Mouse (Mus musculus) liver, adult 2 months (tissue): ENCODE measurements at regions not wholly inside any gene's neighbourhood (a gene's known extent, or its start where the extent isn't known, plus 50 kb on each side); places are given as distances from the start of the nearest gene placed in this dataset.

ENCODE experiments used
- DNase-seq: peaks from one replicate; pipeline ENCODE4 v3.0.0-alpha.2; 2011; ENCODE audit warnings: low read depth, low spot score; ENCODE audit errors: extremely low read depth
- H3K27ac ChIP-seq: fragments of 200-500 bp; replicated peaks from 2 replicates; pipeline ENCODE4 v1.5.1; 2012; ENCODE audit warnings: low read depth, mild to moderate bottlenecking, control low read depth, inconsistent platforms, low read length; ENCODE audit not compliant: insufficient read depth
- H3K27me3 ChIP-seq: fragments of 200-500 bp; 2 replicates; pipeline ENCODE4 v1.6.1; 2012; ENCODE audit warnings: mild to moderate bottlenecking, moderate library complexity, low read length, inconsistent platforms; ENCODE audit not compliant: control insufficient read depth, insufficient read depth
- H3K36me3 ChIP-seq: fragments of 200-500 bp; 2 replicates; pipeline ENCODE4 v1.6.1; 2012; ENCODE audit warnings: low read length, inconsistent platforms; ENCODE audit not compliant: control insufficient read depth, insufficient read depth
- H3K4me1 ChIP-seq: fragments of 200-500 bp; 2 replicates; pipeline ENCODE4 v1.6.1; 2011; ENCODE audit warnings: low read length; ENCODE audit not compliant: control insufficient read depth, insufficient read depth
- H3K4me3 ChIP-seq: fragments of 200-500 bp; 2 replicates; pipeline ENCODE4 v1.5.1; 2011; ENCODE audit warnings: low read depth, mild to moderate bottlenecking, control low read depth, low read length, moderate library complexity; ENCODE audit not compliant: insufficient read depth
- H3K79me2 ChIP-seq: fragments of 200-500 bp; 2 replicates; pipeline ENCODE4 v1.6.1; 2012; ENCODE audit warnings: inconsistent platforms, mild to moderate bottlenecking, low read length, moderate library complexity; ENCODE audit not compliant: control insufficient read depth, insufficient read depth
- H3K9ac ChIP-seq: fragments of 200-500 bp; 2 replicates; pipeline ENCODE4 v1.6.1; 2012; ENCODE audit warnings: low read depth, mild to moderate bottlenecking, control low read depth, inconsistent platforms, low read length
- CTCF ChIP-seq: fragments of 200-500 bp; IDR thresholded peaks from 2 replicates; pipeline ENCODE4 v1.5.1; 2011; ENCODE audit warnings: low read depth, low read length, control low read depth
- POLR2A ChIP-seq: fragments of 200-500 bp; IDR thresholded peaks from 2 replicates; pipeline ENCODE4 v1.6.1; 2011; ENCODE audit warnings: low read length, control low read depth; ENCODE audit not compliant: insufficient read depth; ENCODE audit errors: extremely low read depth
- WGBS: fragments of 180-500 bp; shearing (Covaris S2); methylation state at CpG from one replicate; pipeline ENCODE4 v1.1.7; 2018; 5-methylcytosine and 5-hydroxymethylcytosine counted together

DNA sequence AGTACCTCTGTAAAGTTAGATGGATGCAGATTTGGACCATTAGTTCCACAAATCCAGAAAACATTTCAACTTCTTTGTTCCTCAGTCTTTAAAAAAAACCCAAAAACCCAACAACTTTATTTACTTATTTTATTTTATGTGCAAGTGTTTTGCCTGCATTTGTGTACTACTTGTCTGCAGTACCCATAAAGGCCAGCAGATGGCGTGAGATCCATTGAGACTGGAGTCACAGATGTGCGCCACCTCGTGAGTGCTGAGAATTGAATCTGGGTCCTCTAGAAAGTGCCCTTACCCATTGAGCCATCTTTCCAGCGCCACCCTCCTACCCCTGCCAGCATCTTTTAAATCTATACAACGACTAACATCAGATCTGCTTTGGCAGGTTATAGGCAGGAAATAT is 53.0 kb downstream of the Gm12689 start:
- no peak overlapping the region for H3K27ac ChIP-seq
- no peak for DNase-seq
- no peak overlapping the region for H3K4me3 ChIP-seq
- H3K4me1 ChIP-seq = no peaks in the 10 kb centered on the region
- no peak overlapping the region for H3K9ac ChIP-seq
- TF ChIP-seq CTCF = peak; percentile 16; the same call in 1 of the 2 replicates
- TF ChIP-seq POLR2A = no peak
- H3K27me3 ChIP-seq = no peaks in the 10 kb centered on the region
- no peaks in the 10 kb centered on the region for H3K36me3 ChIP-seq
- H3K79me2 ChIP-seq = no peaks in the 10 kb centered on the region
- WGBS = 66% methylated on average over 5 of the region's 5 CpGs

GRCm38 (mm10) chr4:99353122-99353774 is 57.5 kb downstream of the Gm12689 start:
- Histone ChIP-seq H3K27ac (no peak overlapping the region), H3K36me3 (no peaks in the 10 kb centered on the region), H3K4me3 (no peak overlapping the region), H3K27me3 (no peaks in the 10 kb centered on the region), H3K9ac (no peak overlapping the region), H3K4me1 (no peaks in the 10 kb centered on the region), H3K79me2 (no peaks in the 10 kb centered on the region)
- WGBS = 66% methylated on average over 8 of the region's 8 CpGs
- DNase-seq = no peak
- TF ChIP-seq CTCF (no peak), POLR2A (no peak)

- Histone ChIP-seq H3K9ac (no peak overlapping the region), H3K79me2 (no peaks in the 10 kb centered on the region), H3K4me3 (no peak overlapping the region), H3K36me3 (no peaks in the 10 kb centered on the region), H3K27me3 (no peaks in the 10 kb centered on the region), H3K4me1 (no peaks in the 10 kb centered on the region), H3K27ac (no peak overlapping the region)
- WGBS = 77% methylated on average over 17 of the region's 17 CpGs
- TF ChIP-seq CTCF (no peak), POLR2A (no peak)
- DNase-seq = no peak
These were observed 58.5 kb downstream of the Gm12689 start for GRCm38 (mm10) chr4:99354241-99354640.

DNA sequence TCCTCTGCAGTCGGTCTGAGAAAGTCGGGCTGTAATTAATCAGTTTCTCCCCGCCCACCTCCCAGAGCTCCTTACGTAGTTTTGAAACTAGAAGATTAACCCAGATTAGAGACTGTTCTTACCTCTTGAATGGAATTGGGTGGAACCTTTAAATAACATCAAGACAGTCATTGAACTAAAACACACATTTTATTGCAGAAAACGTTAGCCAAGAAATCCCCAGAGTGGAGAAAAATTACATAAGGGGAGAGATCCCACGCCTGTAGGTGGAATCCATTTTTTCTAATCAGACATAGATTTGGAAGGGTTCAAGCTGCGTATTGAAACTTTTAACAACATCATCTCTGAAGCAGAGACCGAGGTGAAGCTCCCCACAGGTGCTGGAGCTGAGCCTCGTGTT is 59.1 kb downstream of the Gm12689 start:
- 72% methylated on average over 9 of the region's 9 CpGs for WGBS
- TF ChIP-seq POLR2A (no peak), CTCF (no peak)
- no peaks in the 10 kb centered on the region for H3K36me3 ChIP-seq
- no peak overlapping the region for H3K4me3 ChIP-seq
- no peak overlapping the region for H3K27ac ChIP-seq
- DNase-seq = no peak
- H3K4me1 ChIP-seq = no peaks in the 10 kb centered on the region
- H3K79me2 ChIP-seq = no peaks in the 10 kb centered on the region
- H3K9ac ChIP-seq = no peak overlapping the region
- no peaks in the 10 kb centered on the region for H3K27me3 ChIP-seq

GRCm38 (mm10) chr4:99368036-99368435 is 72.3 kb downstream of the Gm12689 start:
- no peak overlapping the region for H3K4me3 ChIP-seq
- H3K79me2 ChIP-seq = no peaks in the 10 kb centered on the region
- no peak for TF ChIP-seq CTCF
- no peak for TF ChIP-seq POLR2A
- no peaks in the 10 kb centered on the region for H3K4me1 ChIP-seq
- DNase-seq = peak; percentile 44
- 85% methylated on average over 9 of the region's 9 CpGs for WGBS
- H3K9ac ChIP-seq = no peak overlapping the region
- no peak overlapping the region for H3K27ac ChIP-seq
- no peaks in the 10 kb centered on the region for H3K27me3 ChIP-seq
- no peaks in the 10 kb centered on the region for H3K36me3 ChIP-seq

- H3K27ac ChIP-seq = no peak overlapping the region
- 83% methylated on average over 5 of the region's 5 CpGs for WGBS
- no peaks in the 10 kb centered on the region for H3K79me2 ChIP-seq
- no peaks in the 10 kb centered on the region for H3K4me1 ChIP-seq
- H3K27me3 ChIP-seq = no peaks in the 10 kb centered on the region
- H3K36me3 ChIP-seq = no peaks in the 10 kb centered on the region
- DNase-seq = no peak
- no peak overlapping the region for H3K4me3 ChIP-seq
- H3K9ac ChIP-seq = no peak overlapping the region
- TF ChIP-seq POLR2A (no peak), CTCF (no peak)
These were observed 75.5 kb downstream of the Gm12689 start for GRCm38 (mm10) chr4:99371162-99371561.
